Mouse (Mus musculus) CD4-positive, CD25-positive, alpha-beta regulatory T cell, adult 4 months (primary cell): Measurements from ENCODE around the gene Sgcb. TPM values are rescaled to one million over a fixed set of nuclear protein-coding genes. Genes with fewer than 3 reads are reported as not detected.

Experiments
- ATAC-seq: one replicate; pipeline ENCODE4 v1.8.0; 2017
- polyA plus RNA-seq, 2 experiments: library from polyadenylated mRNA; unstranded; fragments of 100-300 nt; shearing (Covaris generic); gene quantifications; one replicate each; pipeline ENCODE4 v1.2.1; 2017

Sgcb gene
- polyA plus RNA-seq: 10 to 100 TPM; 11.1 to 16.5 TPM

GRCm38 (mm10) chr5:73647261-73647900 is at the start of gene Sgcb:
Gene Sgcb (minus strand): TSS chr5:73647790.
- peak; percentile 78 for ATAC-seq

- no peak for ATAC-seq
These were observed 46.8 kb upstream of the Sgcb start for GRCm38 (mm10) chr5:73694254-73695015.

- ATAC-seq: no peak
These were observed 46.2 kb upstream of the Sgcb start for GRCm38 (mm10) chr5:73693778-73694177.

GRCm38 (mm10) chr5:73691723-73692520 is 44.3 kb upstream of the Sgcb start:
- ATAC-seq: no peak

GRCm38 (mm10) chr5:73690146-73690545 is 42.6 kb upstream of the Sgcb start:
- no peak for ATAC-seq

- ATAC-seq: no peak
These were observed 41.0 kb upstream of the Sgcb start for GRCm38 (mm10) chr5:73688576-73688975.

GRCm38 (mm10) chr5:73686149-73686548 is 38.6 kb upstream of the Sgcb start:
- ATAC-seq: no peak

- no peak for ATAC-seq
These were observed 36.3 kb upstream of the Sgcb start for GRCm38 (mm10) chr5:73683706-73684409.

GRCm38 (mm10) chr5:73683221-73683620 is 35.6 kb upstream of the Sgcb start:
- no peak for ATAC-seq

- ATAC-seq: no peak
These were observed 29.0 kb upstream of the Sgcb start for GRCm38 (mm10) chr5:73676626-73677025.

- ATAC-seq: no peak
These were observed 28.0 kb upstream of the Sgcb start for GRCm38 (mm10) chr5:73675604-73676003.

GRCm38 (mm10) chr5:73669386-73669785 is 21.8 kb upstream of the Sgcb start:
- no peak for ATAC-seq

- ATAC-seq: no peak
These were observed 20.3 kb upstream of the Sgcb start for GRCm38 (mm10) chr5:73667877-73668276.

GRCm38 (mm10) chr5:73666695-73667094 is 19.1 kb upstream of the Sgcb start:
- ATAC-seq: no peak

- ATAC-seq: no peak
These were observed 4.2 kb upstream of the Sgcb start for GRCm38 (mm10) chr5:73651855-73652201.

GRCm38 (mm10) chr5:73651061-73651854 is 3.7 kb upstream of the Sgcb start, which contains the start of gene Spata18:
Gene Spata18 (plus strand): TSS chr5:73651379.
- ATAC-seq: no peak

GRCm38 (mm10) chr5:73650365-73650964 is 2.9 kb upstream of the Sgcb start:
- ATAC-seq: no peak

GRCm38 (mm10) chr5:73642091-73642490 is 5.5 kb downstream of the Sgcb start:
- peak; percentile 61 for ATAC-seq

- no peak for ATAC-seq
These were observed 6.5 kb downstream of the Sgcb start for GRCm38 (mm10) chr5:73641058-73641457.

- ATAC-seq: peak; percentile 66
These were observed 10.1 kb downstream of the Sgcb start for GRCm38 (mm10) chr5:73637337-73638107.

GRCm38 (mm10) chr5:73633141-73633540 is 14.4 kb downstream of the Sgcb start:
- ATAC-seq: peak; percentile 46
